Mouse (Mus musculus) stomach, postnatal 0 days (tissue): Measurements from ENCODE around the gene Pgap3.

ENCODE experiments used
- CTCF ChIP-seq: IDR thresholded peaks from 2 replicates; pipeline ENCODE4 v1.5.1; 2016; ENCODE audit warnings: antibody characterized with exemption, low read depth, mild to moderate bottlenecking, moderate library complexity
- EP300 ChIP-seq: optimal IDR thresholded peaks from 2 replicates; pipeline ENCODE3; 2016; ENCODE audit warnings: antibody characterized with exemption

DNA sequence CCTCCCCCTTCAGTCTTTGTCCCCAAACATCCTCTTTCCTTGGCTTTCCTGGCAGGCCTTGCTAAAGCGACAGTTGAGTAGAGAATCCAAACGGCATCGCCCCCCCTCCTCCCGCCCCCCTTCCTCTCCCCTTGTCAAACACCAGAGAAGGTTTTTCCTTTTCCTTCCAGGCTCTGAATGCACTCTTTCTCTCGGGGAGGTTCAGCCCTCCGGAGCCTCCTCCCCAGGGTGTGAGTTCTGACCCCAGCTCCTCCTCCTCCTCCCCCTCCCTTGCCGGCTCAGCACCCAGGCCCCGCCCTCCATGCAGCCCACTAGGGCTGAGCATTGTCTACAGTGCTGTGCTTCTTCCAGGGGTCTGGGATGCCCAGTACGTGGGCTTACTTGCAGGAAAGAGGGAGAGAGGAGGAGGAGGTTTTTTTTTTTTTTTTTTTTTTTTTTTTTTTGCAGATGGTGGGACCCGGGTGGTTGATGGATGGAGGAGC lies 9.1 kb upstream of the Pgap3 start:
- TF ChIP-seq EP300, result no peak
- no peak for TF ChIP-seq CTCF
